Mouse (Mus musculus): Measurements from ENCODE around the gene Carnmt1.
A peak's percentile ranks its signal among the peaks of the same experiment; 100 is the strongest.

Gene Carnmt1

DNA sequence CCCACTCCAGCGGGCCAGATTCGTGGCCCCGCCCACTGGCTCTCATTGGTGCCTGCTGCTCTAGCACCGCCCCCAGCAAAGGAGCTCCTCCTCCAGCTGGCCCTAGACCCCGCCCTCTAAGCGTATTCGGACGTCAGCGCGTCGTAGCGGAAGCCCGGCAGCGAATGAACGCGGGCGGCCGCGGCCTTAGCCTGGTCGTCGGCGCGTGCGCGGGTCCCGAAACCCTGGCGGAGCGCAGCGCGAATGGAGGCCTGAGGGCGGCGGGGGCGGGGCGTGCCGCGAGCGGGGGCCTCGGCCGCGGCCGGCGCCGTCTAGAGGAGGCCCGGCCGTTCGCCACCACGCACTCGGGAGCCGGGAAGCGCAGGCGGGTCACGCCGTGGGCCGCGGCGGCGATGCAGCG lies at the start of gene Carnmt1:
Carnmt1 (plus strand) TSS at position 157 of the 400 bp plus-strand sequence.
- DNase-seq (ENCODE audit: low spot score in 2 of 2): peak; percentile 96 to 97

DNA sequence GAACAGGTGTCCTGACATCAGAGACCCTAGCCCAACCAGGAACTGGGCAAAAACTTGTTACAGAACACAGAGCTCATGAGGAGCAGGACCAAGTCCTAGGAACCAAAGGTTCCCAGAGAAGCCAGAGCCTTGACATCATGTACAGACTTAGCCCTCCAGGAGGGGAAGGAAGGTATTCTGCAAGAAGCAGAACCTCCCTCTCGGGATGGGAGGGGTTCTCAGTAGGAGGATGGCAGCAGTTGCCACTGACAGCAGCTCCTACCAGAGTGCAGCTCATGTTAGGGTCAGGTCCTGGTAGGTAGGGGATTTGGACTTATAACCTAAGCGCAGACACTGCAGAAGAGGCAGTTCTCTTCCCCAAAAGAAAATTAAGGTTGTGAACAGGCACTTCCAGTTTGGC lies 46.7 kb upstream of the Carnmt1 start:
- no peak for DNase-seq (ENCODE audit: low spot score in 2 of 2)

DNA sequence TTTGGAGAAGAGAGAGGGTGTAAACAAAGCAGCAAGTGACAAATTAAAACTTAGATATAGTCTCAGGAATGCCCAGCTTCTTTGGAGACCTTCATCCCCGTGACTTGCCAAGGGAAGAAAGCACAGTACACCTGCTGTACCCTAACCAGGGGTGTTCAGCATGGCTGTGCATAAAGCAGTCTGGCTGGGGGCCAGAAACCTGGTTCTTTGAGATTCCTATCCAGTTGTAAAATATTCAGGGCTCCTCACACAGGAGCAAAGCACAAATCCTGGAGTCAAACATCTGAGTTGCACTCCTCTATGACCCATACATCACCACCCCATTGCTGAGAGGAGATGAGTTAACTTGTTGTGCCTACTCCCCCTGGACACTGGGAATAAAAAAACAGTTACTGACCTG lies 41.0 kb upstream of the Carnmt1 start:
- DNase-seq (ENCODE audit: low spot score in 2 of 2): no peak

DNA sequence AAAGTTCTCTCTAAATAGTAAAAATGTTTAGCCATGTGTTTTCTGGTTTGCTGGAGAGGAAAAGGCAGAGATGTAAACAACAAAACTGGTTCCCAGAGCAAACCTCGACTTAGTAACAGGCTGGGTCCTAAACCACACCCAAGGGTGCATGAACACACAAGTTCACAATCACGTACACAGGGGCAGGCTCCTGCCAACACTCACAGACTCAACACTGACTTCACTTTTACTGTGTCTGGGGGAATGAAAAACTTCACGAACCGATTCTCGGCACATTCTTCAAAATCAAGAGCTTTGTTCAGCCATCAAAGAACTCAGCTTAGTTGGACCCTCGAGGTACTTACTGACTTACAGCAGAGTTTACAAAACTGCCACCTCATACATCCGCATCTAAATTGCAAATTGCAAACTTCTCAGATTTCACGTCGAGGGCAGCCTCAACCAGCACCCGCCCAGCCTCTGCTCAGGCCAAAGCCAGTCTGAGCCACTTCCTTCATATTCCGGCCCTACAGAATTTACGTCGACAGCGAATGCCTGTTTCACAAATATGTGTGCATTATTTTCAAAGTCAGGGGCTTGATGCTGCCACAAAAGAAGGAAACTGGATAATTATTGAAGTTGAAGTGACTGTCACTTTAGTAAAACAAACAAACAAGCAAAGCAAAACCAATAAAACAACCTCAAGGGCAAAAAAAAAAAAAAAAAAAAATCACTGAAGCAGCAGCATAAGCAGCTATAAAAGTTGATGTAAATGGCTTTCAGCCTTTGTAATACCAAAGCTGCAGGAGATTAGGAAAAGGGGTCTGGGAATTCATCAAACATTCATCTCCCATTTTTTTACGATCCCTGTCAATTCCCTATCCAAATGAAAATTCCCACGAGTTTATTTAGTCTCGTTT lies 40.1 kb upstream of the Carnmt1 start:
- DNase-seq (ENCODE audit: low spot score in 2 of 2): no peak

DNA sequence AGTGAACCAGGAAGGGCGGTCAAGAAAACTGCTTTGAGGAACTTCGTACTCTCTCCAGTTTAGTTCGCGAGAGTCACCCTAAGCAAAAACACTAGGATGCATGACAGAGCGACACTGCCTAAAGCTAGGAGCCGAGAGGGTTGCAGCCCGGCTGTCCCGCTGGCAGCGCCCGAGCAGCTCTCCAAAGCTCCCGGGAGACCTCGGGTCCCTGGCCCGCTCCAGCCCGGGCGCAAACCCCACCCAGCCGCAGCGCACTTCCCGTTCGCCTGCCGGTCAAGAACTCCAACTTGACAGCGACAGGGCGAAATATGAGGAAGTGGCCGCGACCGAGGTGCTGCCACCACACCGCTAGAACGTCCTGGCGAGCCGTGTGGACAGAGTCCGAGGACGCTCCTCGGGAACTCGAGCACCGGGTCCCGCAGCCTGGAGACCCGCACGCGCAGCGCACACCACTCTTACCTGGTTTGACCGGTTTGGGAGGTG lies 39.4 kb upstream of the Carnmt1 start:
- peak in 1 of 2 experiments; percentile 26 for DNase-seq (ENCODE audit: low spot score in 2 of 2)

DNA sequence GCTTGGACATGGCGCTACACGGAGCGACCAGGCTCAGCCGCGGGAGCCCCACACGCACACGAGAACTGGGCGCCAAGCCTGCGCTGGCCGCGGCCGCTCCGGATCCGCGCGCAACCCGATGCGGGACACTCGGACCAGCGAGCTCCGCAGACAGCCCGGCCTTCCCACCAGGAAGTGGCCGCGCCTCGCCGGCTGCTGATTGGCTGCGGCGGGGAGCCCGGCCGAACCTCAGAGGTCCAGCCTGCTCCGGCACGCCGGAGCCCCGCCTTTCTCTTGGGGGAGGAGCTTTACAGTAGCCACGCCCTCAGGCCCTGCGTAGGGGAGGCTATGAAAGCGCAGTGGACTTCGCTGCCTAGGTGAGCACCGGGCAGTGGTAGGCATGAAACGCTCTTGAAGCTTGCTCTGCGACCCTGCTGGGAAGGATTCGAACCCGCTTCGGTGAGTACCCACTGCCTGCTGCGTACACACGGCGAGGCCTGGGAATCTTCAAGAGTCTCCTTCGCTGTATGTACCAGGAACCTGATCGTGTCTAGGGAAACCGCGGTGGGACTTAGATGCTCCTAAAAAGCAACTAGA lies 38.8 kb upstream of the Carnmt1 start, which contains the start of the genes Ostf1 and Nmrk1:
Ostf1 (minus strand) TSS at position 180 of the 576 bp plus-strand sequence.
Nmrk1 (plus strand) TSS at position 307 of the 576 bp plus-strand sequence.
- DNase-seq (ENCODE audit: low spot score in 2 of 2): peak; percentile 91 to 93

DNA sequence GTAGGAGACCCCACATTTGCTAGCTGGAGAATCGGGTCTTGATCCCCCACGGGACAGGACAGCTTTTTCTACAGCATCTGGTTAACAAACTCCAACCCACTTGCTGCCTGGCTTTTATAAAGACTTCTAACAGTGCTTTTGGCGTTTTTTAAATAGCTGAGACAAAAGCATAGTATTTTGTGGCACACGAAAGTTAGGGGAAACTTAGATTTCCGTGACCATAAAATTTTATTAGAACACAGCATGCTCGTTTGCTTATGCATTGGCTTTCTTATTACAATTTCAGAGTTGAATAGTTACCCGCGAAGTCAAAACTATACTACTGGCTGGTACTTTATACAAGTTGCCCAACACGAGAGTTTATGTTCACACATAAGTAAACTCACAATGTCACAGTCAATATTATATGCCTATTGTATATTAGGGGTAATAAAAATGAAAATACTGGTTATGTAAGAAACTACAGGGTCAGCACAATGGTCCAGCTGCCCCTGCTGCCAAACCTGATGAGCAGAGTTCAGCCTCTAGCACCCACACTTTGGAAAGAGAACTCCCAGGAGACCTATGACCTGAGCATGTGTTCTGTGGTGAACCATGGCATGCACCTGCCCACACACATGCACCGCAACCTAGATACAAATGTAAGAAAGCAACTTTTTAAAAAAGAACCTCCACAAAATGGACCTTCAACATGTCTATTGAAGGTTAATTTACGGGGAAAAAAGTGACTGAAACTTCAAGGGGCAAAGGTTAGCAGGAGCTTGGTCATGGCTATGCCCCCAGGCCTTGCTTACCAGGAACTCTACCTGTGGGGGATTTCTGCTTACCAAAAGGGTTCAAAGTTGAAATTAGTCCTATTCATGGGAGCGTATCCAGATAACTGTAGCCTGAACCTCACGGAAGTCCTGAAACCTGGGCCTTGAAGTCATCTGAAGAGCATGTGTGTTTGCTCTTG lies 38.1 kb upstream of the Carnmt1 start:
- DNase-seq (ENCODE audit: low spot score in 2 of 2): no peak

DNA sequence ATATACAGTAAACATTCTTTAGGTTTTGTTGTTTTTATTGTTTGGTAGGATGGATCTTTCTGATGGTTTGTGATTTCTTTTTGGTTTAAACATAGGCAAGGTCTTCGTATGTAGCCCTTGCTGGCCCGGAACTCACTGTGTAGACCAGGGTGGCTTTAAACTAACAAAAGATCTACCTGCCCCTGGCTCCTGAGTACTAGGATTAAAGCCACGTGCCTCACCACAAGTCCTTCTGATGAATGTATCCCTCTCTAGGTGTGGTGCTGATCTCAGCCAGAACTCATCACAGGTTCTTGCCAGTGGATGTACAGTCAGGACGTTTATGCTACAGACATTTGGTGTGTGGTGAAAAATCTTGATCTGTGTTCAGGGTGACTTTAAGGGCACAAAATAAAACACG lies 32.6 kb upstream of the Carnmt1 start:
- no peak for DNase-seq (ENCODE audit: low spot score in 2 of 2)

DNA sequence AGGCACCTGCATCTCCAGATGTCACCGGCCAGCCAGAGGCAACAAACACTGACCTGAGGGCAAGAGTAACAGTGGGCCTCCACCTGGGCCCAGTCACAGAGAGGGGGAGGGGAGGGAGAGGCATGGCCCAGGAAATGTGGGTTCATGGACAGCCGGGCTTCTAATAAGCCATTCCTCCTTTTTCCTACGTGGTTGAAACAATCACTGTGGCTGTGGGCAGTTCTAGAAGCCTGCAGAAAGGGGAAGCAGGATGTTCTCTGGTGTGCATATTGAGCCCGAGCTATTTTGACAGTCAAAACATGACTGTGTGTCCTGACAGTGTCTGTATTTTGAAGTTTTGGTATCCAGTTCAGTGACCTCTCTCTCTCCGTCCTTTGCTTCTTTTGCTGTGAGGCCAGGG lies 31.6 kb upstream of the Carnmt1 start:
- DNase-seq (ENCODE audit: low spot score in 2 of 2): no peak

DNA sequence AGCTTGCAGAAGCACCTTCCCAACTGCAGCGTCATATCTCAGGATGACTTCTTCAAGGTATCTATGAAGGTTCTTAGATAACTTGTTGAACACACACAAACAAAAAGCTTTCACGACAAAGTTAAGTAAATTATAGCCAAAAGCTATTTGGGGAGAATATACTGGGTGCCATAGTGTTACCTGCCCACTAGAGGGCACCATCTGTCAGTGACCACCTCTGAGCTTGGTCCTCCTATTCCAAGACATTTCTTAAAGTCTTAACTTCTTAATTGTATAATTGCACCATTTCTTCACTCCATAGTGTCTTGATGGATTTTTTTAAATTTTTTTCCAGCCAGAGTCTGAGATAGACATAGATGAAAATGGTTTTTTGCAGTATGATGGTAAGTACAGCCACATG lies 31.0 kb upstream of the Carnmt1 start:
- DNase-seq (ENCODE audit: low spot score in 2 of 2): no peak

DNA sequence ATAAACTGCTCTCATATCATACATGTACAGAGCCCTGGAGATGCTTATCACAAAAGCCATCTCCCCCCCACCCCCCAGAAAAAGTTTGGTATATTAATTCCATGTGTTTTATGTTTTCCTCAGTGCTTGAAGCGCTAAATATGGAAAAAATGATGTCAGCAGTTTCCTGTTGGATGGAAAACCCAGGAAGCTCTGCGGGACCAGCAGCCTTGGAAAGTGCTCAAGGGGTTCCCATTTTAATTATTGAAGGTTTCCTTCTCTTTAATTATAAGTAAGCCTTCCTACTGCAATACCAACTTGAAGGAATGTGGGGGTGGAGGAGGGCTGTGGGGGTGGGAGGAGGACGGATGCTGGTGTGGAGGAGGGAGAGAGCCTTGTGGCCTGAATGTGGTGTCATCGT lies 29.6 kb upstream of the Carnmt1 start:
- no peak for DNase-seq (ENCODE audit: low spot score in 2 of 2)

DNA sequence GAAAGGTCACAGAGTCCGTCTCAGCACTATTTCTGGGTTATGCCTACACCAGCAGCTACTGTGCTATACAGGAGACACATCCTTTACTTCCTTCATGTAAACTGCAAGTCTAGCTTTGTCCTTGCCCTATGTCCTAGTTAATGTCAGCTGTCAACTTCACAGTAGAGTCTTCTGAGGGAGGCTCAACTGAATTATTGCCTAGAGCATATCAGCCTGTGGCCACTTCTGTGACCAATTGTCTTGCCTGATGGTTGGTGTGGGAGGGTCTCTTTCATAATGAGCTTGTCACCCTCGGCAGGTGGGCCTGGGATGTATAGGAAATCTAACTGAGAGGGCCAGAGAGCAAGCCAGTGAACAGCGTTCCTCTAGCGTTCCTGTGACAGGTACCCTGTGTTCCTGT lies 27.2 kb upstream of the Carnmt1 start:
- no peak for DNase-seq (ENCODE audit: low spot score in 2 of 2)

DNA sequence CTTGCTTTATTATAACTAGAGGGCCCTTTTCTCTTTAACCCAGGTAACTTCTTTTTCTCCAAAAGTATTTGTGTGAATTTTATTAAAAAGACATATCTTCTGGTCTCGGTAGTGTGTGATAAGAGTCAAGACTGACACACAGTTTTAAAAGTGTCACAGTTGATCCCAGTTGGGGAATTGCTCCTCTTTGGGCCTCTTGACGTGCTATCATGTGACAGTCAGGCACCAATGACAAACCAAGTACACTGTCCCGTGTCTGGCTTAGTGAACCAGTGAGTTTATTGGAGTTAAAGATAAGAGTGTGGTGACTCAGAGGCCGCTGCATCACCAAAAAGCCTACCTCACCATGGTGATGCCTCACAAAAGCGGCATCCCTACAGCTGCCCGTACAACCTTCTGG lies 26.5 kb upstream of the Carnmt1 start:
- no peak for DNase-seq (ENCODE audit: low spot score in 2 of 2)

DNA sequence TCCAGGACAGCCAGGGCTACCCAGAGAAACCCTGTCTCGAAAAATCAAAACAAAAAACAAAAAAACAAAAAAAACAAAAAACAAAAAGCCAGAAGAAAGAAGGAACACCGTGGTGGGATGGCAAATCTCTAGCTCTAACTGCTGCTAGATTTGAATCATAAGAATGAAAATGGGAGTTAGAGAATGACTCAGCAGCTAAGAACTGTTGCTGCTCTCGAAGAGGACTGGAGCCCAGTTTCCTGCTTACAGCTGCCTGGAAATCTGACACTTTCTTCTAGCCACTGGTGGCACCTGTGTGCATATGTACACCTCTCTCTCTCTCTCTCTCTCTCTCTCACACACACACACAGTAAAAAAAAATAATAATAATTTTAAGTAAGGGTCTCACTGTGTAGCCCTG lies 24.2 kb upstream of the Carnmt1 start:
- no peak for DNase-seq (ENCODE audit: low spot score in 2 of 2)

DNA sequence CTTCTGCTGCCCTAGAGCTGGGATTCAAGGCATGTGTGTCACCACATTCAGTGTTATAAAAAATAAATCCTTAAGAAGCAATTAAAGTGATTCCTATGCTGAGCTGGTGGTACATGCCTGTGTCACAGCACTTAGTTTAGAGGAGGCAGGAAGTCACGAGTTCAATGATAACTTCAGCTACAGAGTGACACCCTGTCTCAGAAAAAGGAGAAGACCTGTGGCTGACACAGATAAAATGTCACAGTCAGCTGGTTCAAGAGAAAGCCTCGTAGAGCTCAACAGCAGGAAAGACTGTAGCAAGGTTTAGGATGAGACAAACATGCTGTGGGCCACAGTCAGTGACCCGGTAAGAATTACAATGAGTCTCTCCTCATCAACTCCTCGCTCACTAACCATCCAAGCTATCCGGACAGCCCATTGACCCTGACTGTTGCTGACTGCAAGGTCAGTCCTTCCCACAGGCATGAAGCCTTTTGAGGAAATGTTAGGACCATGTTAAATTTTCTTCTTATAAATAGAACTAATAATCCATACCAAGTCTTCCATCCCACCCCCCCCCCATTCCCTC lies 23.6 kb upstream of the Carnmt1 start:
- DNase-seq (ENCODE audit: low spot score in 2 of 2): no peak

DNA sequence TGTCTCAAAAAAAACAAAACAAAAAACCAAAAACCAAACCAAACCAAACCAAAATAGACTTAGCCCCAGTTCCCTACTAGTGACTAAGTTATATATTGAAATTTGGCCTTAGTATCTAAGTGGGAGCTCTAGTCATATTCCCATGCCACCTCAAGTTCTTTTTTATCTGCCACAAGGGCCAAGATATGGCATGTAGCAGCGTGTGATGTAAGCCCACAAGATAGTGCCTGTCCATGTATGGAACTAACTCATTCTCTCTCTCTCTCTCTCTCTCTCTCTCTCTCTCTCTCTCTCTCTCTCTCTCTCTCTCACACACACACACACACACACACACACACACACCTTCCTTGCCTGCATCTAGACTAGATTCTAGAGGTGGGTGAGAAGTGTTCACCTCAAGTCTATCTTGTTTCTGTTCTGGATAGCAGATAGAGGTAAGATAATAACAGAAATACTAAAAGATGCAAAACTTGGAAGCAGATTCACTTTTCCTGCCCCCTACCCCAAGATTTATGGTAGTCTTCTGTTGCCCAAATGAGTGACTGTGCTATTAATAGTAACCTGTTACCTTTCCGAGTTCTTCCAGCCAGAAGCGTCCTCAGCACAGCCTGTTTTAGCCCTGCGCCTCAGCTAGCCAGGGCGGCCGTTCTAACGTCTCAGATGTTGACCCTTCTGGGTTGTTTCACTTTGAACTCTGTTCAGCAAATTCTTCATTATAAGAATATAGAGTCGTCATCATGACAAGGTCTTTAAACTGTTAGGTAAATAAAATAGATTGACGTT lies 22.6 kb upstream of the Carnmt1 start:
- DNase-seq (ENCODE audit: low spot score in 2 of 2): no peak

DNA sequence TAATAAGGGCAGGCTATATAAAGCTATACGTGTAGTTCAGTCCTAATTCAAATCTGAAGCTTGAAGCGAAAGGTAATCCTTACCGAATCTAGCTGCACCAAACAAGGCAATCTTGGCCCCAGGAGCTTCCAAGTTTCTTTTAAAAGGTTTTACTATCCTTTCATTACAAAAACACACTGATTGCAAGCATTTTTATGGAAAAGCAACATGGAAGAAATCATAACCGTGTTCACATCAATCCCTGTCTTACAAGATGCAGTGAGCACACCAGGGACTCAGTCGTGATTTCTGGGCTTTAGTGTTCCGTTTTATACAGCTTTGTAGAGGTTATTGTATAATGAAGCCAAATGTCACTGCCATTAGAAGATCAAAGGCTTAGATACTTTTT lies 22.0 kb upstream of the Carnmt1 start:
- no peak for DNase-seq (ENCODE audit: low spot score in 2 of 2)

DNA sequence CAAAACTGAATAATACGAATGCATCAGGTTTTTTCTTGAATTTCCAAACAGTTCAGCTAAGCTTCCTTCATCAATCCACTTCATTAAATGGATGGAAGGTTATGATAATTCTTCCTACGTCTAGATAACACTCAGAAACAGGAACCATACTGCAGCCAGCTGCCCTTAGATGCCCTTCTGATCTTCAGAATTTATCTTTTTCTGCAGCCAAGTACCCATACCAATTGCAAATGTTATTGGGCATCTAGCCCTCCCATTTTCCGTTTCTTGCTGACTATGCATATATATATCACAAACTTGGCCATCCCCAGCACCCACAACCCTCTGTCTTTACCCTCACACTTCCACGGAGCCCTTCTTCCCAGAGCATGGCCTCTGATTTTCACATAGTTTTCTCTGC lies 20.6 kb upstream of the Carnmt1 start:
- DNase-seq (ENCODE audit: low spot score in 2 of 2): no peak

DNA sequence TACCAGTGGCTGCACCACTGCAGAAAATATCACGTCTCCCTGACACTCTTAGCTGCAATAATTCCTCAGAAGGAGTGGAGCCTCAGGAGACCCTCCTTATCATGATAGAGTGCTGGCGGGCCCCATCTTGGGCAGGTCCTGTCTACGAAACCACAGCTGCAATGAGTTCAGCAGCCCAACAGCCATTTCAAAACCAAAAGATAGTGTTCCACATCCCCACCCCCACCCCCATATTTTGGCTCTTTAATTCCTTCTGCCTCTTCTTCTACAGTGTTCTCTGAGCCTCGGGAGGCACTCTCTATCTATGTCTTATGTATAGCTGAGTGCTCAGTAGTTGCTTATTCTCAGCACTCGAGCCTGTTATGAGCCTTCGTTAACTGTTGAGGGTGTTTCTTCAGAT lies 20.1 kb upstream of the Carnmt1 start:
- DNase-seq (ENCODE audit: low spot score in 2 of 2): no peak

DNA sequence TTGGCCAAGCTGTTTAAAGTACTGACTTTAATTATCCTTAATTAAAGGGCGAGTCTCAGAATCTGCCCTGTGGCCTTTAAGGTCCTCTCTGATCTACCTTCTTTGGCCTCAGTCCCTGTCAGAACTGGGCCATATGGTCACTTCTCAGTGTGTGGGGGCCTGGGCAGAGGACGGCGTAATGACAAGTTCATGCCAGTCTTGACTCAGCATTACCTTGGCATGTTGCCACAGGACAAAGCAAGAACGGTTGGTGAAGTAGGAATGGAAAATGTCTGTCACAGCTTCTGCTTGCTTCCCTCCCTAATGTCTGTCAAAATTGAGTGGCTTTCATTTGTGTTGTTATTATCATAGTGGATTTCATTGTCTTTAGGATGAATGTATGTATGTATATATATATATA lies 18.0 kb upstream of the Carnmt1 start:
- DNase-seq (ENCODE audit: low spot score in 2 of 2): no peak

DNA sequence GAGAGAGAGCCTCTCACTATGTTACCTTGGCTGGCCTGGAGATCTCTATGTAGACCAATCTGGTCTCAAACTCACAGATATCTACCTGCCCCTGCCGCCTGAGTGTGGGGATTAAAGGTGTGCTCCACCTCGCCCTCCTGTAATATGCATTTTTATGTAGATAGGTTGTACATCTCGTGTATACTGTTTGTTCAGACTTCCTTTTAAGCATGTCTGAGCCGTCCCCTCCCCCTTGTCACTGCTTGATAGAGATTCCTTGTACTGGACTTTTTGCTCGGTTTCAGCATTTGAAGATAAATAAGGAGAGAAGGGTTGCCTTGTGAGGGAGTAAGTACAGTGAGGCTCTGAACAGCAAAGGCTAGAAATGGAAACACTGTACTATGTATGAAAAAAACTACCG lies 17.5 kb upstream of the Carnmt1 start:
- DNase-seq (ENCODE audit: low spot score in 2 of 2): no peak

Measured in right cerebral cortex, adult 2 months (tissue).